Mouse (Mus musculus) midbrain, postnatal 0 days (tissue): ENCODE data around the gene Nup188. TPM values are rescaled to one million over a fixed set of nuclear protein-coding genes. Genes with fewer than 3 reads are reported as not detected.
A peak's percentile ranks its signal among the peaks of the same experiment; 100 is the strongest.

Experiments used
- ATAC-seq: fragments of 200-750 bp; cut with Nextera tagmentation; 2 replicates; pipeline ENCODE4 v1.8.0; 2017; ENCODE audit warnings: moderate number of reproducible peaks, mild to moderate bottlenecking, moderate TSS enrichment, moderate library complexity; ENCODE audit not compliant: low FRiP score
- DNase-seq: peaks from one replicate; pipeline ENCODE4 v3.0.0-alpha.2; 2015; ENCODE audit warnings: low spot score
- H3K27ac ChIP-seq: fragments of 300-500 bp; sonication (generic); 2 replicates; pipeline ENCODE4 v1.5.1; 2014; ENCODE audit warnings: low read depth, mild to moderate bottlenecking, low read length, mixed read lengths
- H3K27me3 ChIP-seq: fragments of 300-500 bp; sonication (generic); 2 replicates; pipeline ENCODE4 v1.6.1; 2014; ENCODE audit warnings: low read length, control low read depth, mixed read lengths; ENCODE audit not compliant: insufficient read depth
- H3K36me3 ChIP-seq: fragments of 300-500 bp; sonication (generic); 2 replicates; pipeline ENCODE4 v1.6.1; 2014; ENCODE audit warnings: low read length, control low read depth, mixed read lengths; ENCODE audit not compliant: insufficient read depth
- H3K4me1 ChIP-seq: fragments of 300-500 bp; sonication (generic); 2 replicates; pipeline ENCODE4 v1.6.1; 2014; ENCODE audit warnings: mild to moderate bottlenecking, control low read depth, antibody characterized with exemption, low read length, mixed read lengths; ENCODE audit not compliant: insufficient read depth
- H3K4me2 ChIP-seq: fragments of 300-500 bp; sonication (generic); 2 replicates; pipeline ENCODE4 v1.6.1; 2014; ENCODE audit warnings: low read depth, mild to moderate bottlenecking, low read length, mixed read lengths; ENCODE audit not compliant: poor library complexity, severe bottlenecking
- H3K4me3 ChIP-seq: fragments of 300-500 bp; sonication (generic); 2 replicates; pipeline ENCODE4 v1.5.1; 2014; ENCODE audit warnings: low read depth, mild to moderate bottlenecking, low read length, moderate library complexity
- H3K9ac ChIP-seq: fragments of 300-500 bp; sonication (generic); replicated peaks from 2 replicates; pipeline ENCODE4 v1.6.1; 2014; ENCODE audit warnings: mild to moderate bottlenecking, low read length, moderate library complexity, mixed read lengths; ENCODE audit not compliant: poor library complexity, severe bottlenecking
- H3K9me3 ChIP-seq: fragments of 300-500 bp; sonication (generic); 2 replicates; pipeline ENCODE4 v1.6.1; 2016; ENCODE audit warnings: low read length, control low read depth
- CTCF ChIP-seq: IDR thresholded peaks from 2 replicates; pipeline ENCODE4 v1.5.1; 2016; ENCODE audit warnings: antibody characterized with exemption, mild to moderate bottlenecking
- WGBS: fragments of 180-500 bp; shearing (Covaris S2); extraction: QIAGEN DNeasy Blood & Tissue Kit; methylation state at CpG from one replicate; pipeline ENCODE4 v1.1.7; 2014; 5-methylcytosine and 5-hydroxymethylcytosine counted together
- polyA plus RNA-seq: library from polyadenylated mRNA; unstranded; fragments of >200 nt; fragmentation: Nextera tagmentation; extraction: Ambion mirVana; gene quantifications from 2 replicates; pipeline ENCODE4 v1.2.1, GENCODE M21; 2015
- total RNA-seq: library from RNA; depleted of rRNA; stranded (reverse); fragments of >200 nt; gene quantifications from 2 replicates; pipeline ENCODE4 v1.2.3, GENCODE M21; 2014

Gene Nup188
- total and polyA plus RNA-seq, 2 experiments from 2014 or later: 12.2 to 29.5 TPM

DNA sequence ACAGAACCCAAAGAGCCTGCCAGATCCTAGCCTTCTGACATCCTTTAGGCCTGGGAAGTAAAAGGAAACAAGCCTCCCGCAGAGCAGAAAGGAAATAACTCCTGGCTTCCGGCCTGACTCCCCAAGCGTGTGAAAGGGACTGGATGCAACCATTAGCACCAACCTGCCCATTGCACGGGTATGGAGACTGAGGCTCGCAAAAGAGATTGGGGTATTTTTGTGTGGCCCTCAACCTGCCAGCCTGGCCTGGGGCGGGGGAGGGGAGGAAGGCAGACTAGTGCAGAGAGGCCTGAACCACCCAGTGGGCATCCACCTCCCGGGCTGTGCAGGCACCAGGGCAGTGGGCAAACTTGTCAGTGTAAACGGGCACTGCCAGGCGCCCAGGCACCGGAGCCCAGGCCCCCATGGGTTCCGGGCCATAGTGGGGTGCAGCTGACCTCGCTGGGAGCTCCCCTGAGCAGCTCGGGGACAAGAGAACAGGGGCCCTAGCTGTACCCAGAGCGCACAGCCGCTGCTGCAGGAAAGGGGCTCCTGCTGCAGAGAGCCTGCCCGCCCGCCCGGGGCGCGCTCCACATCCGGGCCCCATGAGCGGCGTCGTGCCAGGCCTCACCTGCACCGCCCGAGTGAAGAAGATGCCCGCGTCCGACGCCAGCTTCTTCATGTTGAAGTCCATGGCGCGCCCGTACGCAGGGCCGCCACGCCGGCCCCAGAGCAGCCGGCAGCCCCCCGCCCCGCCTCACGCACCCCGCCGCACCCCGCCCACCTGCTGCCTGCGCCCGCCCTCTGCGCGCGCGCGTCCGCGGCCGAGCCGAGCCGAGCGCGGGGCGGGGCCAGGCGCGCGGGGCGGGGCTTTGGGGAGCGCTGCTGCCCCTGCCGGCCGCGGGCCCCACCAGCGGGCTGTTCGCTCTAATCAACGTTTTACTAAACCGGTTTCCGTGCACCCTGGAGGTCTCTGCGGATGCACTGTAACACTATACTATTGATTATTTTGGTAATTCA lies 72.6 kb downstream of the Nup188 start, which contains the start of gene Sh3glb2:
TSS of gene Sh3glb2 (minus strand) at position 805 of the 999 bp plus-strand sequence.
- H3K36me3 ChIP-seq: peaks cover 15% of the 10 kb centered on the region
- H3K4me3 ChIP-seq: peak within 1 kb of the TSS; percentile 81
- peak within 1 kb of the TSS; percentile 75 for H3K27ac ChIP-seq
- peak; percentile 52 for TF ChIP-seq CTCF
- WGBS: 3% methylated on average over 45 of the region's 73 CpGs
- H3K4me1 ChIP-seq: peaks cover 10% of the 10 kb centered on the region
- ATAC-seq: peak; percentile 79
- H3K9me3 ChIP-seq: no peaks in the 10 kb centered on the region
- peak within 1 kb of the TSS; percentile 85 for H3K4me2 ChIP-seq
- peak within 1 kb of the TSS; percentile 86 for H3K9ac ChIP-seq
- peak; percentile 90 for DNase-seq
- H3K27me3 ChIP-seq: no peaks in the 10 kb centered on the region

DNA sequence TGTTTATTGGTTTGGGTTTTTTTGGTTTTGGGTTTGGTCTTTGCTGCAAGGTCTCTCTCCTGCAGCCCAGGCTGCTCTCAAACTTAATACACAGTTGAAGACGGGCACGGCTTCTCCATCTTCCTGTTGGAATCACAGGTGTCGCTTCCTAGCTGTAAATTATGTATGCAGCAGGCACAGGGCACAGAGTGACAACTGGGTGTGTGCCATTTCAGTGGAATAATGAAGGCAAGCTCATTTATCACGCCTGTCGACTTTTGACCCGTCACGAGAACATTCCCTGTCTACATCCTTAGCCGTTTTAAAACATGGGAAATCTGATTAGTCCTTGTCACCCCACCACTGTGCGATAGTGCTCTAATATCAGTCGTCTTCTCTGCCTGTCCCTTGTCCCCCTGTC lies 74.4 kb downstream of the Nup188 start:
- no peak for TF ChIP-seq CTCF
- no peak for ATAC-seq
- Histone ChIP-seq H3K4me1 (peaks cover 20% of the 10 kb centered on the region), H3K4me3 (no peak overlapping the region), H3K27ac (no peak overlapping the region), H3K36me3 (0 out of 2 replicates have a peak, but pooled peaks cover 4% of the 10 kb centered on the region), H3K27me3 (no peaks in the 10 kb centered on the region), H3K9me3 (no peaks in the 10 kb centered on the region), H3K4me2 (no peak overlapping the region), H3K9ac (no peak overlapping the region)
- WGBS: 60% methylated on average over 10 of the region's 10 CpGs
- DNase-seq: no peak

DNA sequence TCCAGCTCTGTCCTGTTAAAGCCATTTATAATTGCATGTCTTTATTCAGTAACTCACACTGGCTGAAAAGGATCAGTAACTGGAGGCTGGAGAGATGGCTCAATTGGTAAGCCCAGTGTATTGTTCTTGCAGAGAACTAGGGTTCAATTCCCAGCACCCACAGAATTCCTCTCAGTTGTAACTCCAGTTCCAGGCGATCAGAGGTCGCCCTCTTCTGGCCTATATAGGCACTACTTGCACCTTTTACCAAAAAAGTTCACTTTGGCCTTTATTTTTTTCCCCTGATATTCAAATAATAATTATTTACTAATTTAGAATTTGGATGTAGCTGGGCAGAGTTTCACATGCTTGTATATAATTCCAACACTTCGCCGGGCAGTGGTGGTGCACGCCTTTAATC lies 76.7 kb downstream of the Nup188 start:
- Histone ChIP-seq H3K4me1 (peaks cover 17% of the 10 kb centered on the region), H3K27me3 (no peaks in the 10 kb centered on the region), H3K27ac (no peak overlapping the region), H3K4me2 (no peak overlapping the region), H3K4me3 (no peak overlapping the region), H3K36me3 (peaks cover 3% of the 10 kb centered on the region), H3K9ac (no peak overlapping the region), H3K9me3 (no peaks in the 10 kb centered on the region)
- ATAC-seq (no peak), DNase-seq (no peak)
- TF ChIP-seq CTCF: peak; percentile 41
- WGBS: 78% methylated on average over 5 of the region's 5 CpGs

DNA sequence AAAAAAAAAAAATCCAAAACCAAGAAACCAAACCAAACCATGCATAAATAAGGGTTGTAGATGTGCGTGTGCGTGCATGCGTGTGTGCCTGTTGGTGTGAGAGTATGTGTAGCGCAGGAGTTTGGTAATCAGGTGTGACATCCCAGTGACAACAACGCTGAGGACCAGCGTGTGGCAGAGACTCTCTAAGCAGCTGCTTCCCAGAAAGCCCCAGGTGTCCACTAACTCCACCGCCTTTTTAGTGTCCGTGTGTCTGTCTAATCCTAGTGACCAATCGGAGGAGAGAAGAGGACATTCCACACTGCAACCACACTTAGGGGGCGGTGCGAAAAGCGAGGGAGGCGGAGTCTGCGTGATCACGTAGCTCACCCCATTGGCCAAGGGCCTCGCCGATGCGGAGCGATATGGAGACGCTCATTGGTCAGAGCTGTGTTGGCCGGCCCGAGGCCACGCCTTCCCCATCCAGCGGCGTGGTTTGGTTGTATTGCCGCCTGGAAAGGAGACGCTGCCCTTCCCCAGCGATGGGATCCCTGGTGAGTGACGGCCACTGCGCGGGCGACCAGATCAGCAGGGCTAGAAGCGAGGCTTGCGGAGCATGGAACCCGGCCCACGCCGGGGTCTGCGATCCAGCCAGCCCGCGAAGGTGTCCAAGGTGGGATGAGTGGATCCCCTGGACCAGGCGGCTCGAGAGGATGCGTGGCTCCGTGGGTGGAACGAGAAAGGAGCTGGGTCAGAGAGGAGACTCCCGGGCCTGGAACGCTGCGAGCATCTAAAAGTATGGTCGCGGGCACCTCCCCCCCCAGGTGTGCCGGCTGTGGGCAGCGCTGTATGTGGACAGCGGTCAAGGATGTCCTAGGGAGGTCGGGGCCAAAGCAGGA lies 77.8 kb downstream of the Nup188 start, which contains the start of gene Miga2:
TSS of gene Miga2 (plus strand) at position 461 of the 878 bp plus-strand sequence.
- no peaks in the 10 kb centered on the region for H3K27me3 ChIP-seq
- under 1% methylated on average over 53 of the region's 54 CpGs for WGBS
- peak within 1 kb of the TSS; percentile 62; the same call in 1 of the 2 replicates for H3K27ac ChIP-seq
- ATAC-seq (peak; percentile 99), DNase-seq (peak; percentile 99)
- H3K4me1 ChIP-seq: peaks cover 10% of the 10 kb centered on the region; the same call in 1 of the 2 replicates
- H3K36me3 ChIP-seq: peaks cover 15% of the 10 kb centered on the region
- no peak; the same call in 1 of the 2 replicates for TF ChIP-seq CTCF
- peak within 1 kb of the TSS; percentile 71 for H3K9ac ChIP-seq
- no peaks in the 10 kb centered on the region for H3K9me3 ChIP-seq
- H3K4me2 ChIP-seq: peak within 1 kb of the TSS; percentile 88
- peak within 1 kb of the TSS; percentile 96 for H3K4me3 ChIP-seq

DNA sequence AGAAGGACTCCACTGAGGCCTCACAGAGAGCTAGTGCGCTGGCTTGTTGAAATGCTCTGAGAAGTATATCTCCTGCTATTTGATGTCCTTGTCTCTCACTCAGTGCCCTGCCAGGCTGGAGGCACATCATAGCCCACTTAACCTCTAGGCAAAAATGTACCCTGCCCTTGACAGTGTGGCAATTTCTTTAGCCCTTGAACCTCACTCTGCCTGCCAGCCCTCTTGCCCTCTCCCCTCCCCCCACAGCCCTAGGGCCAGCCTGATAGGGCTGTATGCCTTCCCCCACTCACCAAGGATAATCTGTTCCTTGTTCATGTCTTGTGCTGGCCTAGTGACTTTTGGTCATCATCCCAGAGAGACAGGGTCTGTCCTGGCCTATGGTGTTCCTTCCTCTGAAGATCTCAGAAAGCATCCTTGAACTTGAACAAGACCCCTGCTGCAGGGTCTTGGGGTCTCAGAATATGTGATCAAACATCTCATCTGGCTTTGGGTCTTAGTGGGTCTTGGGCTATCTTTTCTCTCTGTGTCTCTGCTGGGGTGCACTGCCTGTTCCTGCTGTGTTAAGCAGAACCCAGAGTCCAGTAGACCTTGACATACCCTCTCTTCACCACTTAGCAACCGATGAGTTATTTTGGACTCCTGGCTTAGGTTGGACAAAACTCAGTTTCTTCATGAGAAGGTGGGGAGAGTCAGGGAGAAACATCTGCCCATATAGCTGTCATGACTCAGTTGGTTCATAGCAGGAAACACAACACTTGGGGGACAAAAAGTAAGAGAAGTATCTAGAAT lies 79.3 kb downstream of the Nup188 start:
- peak overlapping the region; percentile 88 for H3K4me2 ChIP-seq
- no peak overlapping the region for H3K27ac ChIP-seq
- peaks cover 28% of the 10 kb centered on the region for H3K36me3 ChIP-seq
- TF ChIP-seq CTCF: no peak
- peaks cover 10% of the 10 kb centered on the region; the same call in 1 of the 2 replicates for H3K4me1 ChIP-seq
- ATAC-seq (no peak), DNase-seq (no peak)
- WGBS: 92% methylated on average over 2 of the region's 2 CpGs
- H3K4me3 ChIP-seq: peak overlapping the region; percentile 96
- H3K9me3 ChIP-seq: no peaks in the 10 kb centered on the region
- peak overlapping the region; percentile 71 for H3K9ac ChIP-seq
- H3K27me3 ChIP-seq: no peaks in the 10 kb centered on the region
